Mouse (Mus musculus): ENCODE measurements around the gene 2510009E07Rik. TPM values are rescaled to one million over a fixed set of nuclear protein-coding genes. Genes with fewer than 3 reads are reported as not detected.

2510009E07Rik gene
- total RNA-seq, 2 experiments from 2014 or later: 0.17 to 0.22 TPM

DNA sequence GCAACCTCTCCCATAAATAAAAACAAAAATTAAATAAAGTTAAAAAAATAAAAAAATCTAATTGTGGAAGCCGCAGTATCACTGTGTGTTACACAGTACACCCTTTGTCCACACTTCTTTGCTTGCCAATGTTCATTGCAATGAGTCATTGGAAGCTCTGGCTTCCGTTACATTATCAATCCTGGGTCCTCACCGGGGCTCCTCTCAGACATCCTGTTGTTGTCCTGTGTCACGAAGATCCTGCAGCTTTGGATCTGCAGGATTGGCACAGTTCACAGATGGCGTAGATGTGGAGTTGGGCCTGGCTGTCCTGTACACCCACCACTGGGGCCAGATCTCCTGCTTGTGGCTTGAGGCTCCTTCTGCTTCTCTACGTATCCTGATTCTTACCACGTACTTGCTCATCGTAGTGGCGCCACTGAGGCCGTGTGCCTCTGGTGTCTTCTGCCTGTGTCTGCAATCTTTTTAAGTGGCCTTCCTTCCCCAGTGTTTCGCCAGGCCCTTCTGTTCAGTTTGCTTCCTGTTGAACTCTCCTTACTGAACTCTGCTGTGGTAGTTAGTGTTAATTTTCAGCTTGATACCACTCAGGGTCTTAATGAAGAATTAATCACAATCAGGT is 57.2 kb downstream of the 2510009E07Rik start:
- no peak for ATAC-seq (replicated peaks; ENCODE audit: poor library complexity)

DNA sequence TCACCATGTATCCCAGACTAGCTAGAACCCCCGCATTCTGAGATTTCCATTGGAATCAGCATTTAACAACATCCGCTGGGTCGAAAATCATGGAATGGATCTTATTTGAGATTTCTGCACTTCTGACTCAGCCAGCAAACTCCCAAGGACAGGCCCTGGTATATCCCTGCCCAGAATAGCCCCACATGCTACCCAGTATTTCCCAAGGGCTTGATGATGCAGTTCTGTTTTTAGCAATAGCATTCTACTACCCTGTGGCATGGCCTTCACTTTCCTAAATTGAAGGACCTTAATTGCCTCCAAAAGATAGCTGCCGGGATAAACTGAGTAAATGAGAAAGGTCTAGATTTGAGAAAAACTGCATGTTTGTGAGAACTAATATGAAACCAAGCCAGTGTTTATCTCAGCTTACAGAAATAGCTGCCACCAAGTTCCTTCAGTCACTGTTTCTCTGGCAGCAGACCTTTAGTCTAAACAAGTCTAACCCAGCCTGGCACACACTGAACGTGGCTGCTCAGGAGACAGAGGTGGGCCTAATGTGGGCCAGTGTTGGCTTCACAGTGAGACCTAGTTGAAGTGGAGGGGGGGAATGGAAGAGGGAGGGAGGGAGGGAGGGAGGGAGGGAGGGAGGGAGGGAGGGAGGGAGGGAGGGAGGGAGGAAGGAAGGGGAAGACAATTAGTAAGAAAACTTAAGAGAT is 58.2 kb downstream of the 2510009E07Rik start:
- no peak for ATAC-seq (replicated peaks; ENCODE audit: poor library complexity)

DNA sequence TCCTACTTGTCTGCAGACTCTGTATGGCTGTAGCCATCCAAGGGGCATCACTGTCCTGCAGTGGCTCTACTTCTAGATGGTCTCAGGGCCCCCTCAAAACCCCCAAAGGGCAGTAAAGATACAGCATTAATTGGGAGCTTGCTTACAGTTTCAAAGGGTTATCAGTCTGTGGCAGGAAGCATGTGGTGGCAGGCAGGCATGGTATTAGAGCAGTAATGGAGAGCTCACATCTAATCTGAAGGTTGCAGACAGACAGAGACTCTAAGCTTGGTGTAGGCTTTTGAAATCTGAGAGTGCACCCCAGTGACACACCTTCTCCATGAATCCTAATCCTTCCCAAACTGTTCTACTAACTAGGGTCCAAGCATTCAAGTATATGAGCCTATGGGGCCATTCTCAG is 60.0 kb downstream of the 2510009E07Rik start:
- ATAC-seq (replicated peaks; ENCODE audit: poor library complexity): peak; percentile 92

DNA sequence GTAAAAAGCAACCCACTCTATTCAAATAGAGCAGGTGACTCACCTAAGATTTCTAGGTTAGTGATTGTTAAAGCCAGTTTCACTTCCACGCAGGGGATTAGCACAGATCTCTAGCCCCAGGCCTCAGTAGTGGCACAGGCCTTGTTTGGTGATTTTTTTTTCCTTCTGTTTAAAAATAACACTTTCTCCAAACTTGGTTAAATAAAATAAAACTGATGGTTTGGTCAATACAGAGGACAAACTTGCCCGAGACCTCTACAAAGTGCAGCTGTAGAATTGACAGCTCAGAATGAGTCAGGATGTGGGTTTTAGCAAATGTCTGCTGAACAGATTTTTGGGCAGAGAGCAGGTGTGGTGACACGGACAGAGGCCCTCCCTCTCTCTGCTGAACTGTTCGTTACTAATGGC is 62.6 kb downstream of the 2510009E07Rik start:
- no peak for ATAC-seq (replicated peaks; ENCODE audit: poor library complexity)

DNA sequence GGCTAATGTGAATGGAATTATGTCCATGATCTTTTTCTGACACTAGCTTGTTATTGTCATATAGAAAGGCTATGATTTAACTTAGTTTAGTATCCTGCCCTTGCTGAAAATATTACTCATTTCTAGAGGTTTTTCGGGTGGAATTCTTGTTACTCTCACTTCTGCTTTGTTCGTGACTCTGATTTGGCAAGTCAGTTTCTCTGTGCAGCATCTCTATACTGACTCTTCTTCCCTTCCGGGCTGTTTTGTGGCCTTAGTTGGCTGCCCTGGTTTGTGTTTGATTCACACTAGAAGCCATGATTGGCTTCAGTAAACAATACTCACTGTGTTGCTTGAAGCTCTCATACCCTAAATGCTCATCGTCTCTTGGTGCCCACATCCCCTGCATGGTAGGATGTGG is 63.9 kb downstream of the 2510009E07Rik start:
- peak; percentile 42; the same call in 1 of the 2 replicates for ATAC-seq (replicated peaks; ENCODE audit: poor library complexity)

DNA sequence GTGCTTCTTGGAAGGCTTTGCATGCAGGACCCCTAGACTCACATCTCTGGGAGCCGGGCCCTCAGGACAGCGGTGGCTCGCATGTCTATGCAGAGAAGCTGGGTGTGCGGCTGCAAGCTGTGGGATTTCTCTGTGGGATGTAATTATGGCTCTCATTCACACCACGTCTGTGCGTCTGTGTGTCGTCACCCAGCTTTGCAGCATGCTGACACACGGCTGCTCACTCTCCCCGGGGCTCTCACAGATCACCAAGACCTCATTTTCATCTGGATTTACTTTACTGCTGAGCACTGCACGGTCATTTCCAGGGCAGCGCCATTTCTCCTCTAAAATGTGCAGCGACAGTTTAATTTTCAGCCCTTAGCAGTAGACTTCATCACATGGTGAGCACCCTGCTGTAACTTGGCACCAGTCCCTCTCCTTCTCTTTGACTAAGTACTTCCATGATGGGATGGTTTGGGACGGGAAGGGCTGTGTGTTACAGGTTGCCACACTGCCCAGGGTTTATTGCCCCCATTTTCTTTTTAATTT is 66.3 kb downstream of the 2510009E07Rik start:
- ATAC-seq (replicated peaks; ENCODE audit: poor library complexity): no peak

DNA sequence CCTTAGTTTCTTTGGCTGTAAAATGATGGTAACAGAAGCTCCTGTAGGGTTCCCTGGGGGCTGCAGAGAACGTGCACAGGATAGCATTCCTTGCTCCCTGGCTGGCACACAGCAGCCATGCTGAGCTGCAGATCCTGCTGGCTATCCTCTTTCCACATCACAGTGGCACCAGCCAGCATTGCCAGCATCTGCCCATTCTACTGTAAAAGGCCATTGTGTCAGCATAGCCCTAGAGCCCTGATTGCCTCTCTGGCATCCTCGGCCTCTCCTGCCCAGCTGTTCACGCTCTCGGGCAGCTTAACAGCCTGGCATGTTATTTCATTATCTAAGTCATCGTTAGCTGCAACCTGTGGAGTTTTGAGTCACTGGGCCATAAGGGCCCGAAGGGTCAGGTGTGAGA is 67.2 kb downstream of the 2510009E07Rik start:
- ATAC-seq (replicated peaks; ENCODE audit: poor library complexity): no peak

DNA sequence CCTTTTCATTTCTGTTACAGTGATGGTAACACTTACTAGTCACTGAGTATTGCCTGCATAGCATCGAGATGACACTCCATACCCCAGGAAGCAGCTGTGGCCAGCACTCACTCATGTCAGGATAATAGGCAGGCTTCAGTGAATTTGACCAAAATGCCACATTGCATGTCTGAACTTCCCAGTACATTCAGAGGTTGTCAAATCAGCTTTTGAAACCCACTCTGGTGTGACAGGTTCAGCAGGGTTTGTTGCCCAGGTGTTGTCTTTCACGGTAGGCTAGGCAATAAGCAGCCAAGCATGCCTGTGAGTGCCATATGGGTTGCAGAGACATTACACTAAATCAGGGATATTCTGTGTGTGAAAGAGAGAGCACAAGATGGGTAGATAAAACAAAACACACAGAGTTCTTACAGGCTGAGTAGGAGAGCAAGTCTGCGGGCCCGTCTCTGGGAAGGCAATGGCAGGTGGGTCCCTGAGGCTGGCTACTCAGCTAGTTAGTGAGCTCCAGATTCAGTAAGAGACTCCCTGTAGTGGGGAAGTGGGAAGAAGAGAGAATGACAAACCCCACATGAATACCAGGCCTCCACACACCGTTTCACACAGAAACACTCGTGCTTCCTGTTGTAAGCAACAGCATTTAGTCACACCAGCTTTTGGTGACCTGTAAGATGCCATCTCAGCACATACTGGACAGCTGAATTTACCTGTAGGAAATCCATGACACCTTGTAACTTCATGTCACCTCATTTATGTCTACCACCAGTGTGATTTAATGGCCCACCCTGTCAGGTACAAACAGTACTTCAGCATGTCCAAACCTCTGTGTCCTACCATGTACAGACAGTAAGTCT is 68.5 kb downstream of the 2510009E07Rik start:
- ATAC-seq (replicated peaks; ENCODE audit: poor library complexity): no peak

DNA sequence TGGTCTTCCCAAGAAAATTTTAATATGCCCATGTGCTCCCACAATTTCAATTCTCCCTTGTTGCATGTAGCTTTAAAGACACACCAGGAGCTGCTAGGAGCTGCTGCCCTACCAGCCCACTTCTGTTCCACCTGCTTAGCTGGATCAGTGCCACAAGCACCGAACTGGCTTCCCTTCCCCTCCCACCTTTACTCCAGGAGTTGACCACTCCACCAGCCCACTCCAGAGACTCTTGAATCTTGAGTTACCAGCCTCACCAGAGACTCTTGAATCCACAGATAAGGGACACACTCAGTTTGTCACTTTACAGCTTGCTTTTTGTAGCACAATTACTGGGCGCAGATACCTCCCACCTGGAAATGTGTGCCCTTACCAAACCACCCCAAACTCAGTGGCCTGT is 73.8 kb downstream of the 2510009E07Rik start:
- ATAC-seq (replicated peaks; ENCODE audit: poor library complexity): no peak

DNA sequence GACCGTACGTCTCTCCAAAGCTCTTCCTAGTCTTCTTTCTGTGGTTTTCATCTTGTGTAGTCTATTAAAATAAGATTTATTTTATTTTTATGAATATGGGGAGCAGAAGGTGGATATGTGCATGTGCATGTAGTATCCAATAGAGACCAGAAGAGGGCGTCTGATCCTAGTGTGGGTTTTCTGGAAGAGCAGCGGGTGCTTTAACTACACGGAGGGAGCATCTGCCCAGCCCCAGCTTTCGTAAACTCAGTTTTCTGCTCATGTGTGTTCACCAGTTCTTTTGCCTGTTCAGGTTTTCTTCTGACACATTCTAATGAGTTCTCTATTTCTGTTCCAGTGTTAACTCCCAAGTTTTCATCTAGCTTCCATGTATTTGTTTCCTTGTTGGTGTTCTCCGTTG is 78.7 kb downstream of the 2510009E07Rik start:
- peak; percentile 84 for ATAC-seq (replicated peaks; ENCODE audit: poor library complexity)

DNA sequence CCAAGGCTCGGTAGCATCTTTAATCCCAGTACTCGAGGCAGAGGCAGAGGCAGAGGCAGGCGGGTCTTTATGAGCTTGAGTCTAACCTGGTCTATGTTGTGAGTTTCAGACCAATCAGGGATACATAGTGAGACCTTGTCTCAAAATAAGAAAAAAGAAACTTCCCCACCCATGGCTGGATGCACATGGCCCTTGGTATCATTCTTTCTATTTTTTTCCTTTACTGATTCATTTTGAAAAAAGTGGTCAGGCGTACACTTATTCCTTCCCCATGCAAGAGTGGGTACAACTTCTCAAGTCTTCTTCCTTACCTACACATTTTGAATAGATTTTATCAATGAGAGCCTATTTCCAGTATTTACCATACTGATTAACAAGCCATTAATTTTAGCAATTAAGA is 84.0 kb downstream of the 2510009E07Rik start:
- ATAC-seq (replicated peaks; ENCODE audit: poor library complexity): no peak

DNA sequence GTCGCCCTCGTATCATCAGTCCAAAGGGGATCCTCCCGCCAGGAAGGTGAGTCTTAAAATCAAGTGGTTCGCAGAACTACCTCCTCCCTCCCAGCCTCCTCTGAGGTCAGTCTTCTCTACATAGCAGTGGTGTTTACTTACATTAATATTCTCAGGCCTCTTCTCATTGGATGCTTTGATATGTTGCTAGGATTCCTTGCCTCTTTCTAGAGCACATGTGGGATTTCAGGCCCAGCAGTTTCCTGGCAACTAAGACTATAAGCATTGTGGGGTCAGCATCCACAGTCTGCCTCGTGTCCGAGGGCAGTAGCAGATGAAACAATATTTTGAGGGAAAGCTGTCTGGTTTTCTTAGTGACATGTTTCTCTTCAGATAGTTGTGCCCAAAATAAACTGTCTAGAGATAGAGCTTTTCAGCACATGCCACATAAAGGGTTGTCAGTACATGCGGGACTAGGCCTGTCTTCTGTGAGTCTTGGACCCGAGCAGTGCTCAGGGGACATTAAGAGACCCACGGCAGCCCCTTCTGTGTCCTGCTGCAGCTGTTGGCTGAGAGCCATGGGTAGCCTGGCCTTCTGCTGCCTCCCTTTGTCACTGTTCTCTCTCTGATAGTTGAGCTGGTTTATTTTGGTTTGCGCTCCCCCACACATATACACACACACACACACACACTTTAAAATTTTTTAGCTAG is 86.1 kb downstream of the 2510009E07Rik start:
- ATAC-seq (replicated peaks; ENCODE audit: poor library complexity): no peak

DNA sequence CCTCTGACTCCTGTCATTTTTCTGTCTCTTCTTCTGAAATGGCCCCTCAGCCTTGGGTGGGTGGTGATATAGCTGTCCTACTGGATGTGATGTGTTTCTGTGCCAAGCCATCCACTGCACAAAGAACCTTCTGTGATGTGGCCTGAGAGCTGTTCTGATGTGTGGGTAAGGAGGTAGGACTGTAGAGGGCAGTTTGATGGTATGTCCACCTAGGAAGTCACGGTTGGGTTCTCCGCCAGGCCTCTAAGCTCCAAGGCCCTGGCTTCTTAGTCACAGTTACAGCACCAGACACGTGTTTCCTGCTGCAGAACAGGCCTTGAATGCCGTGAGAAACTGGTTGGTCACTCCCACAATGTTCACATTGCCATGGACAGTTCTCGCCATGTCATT is 86.8 kb downstream of the 2510009E07Rik start:
- ATAC-seq (replicated peaks; ENCODE audit: poor library complexity): no peak

DNA sequence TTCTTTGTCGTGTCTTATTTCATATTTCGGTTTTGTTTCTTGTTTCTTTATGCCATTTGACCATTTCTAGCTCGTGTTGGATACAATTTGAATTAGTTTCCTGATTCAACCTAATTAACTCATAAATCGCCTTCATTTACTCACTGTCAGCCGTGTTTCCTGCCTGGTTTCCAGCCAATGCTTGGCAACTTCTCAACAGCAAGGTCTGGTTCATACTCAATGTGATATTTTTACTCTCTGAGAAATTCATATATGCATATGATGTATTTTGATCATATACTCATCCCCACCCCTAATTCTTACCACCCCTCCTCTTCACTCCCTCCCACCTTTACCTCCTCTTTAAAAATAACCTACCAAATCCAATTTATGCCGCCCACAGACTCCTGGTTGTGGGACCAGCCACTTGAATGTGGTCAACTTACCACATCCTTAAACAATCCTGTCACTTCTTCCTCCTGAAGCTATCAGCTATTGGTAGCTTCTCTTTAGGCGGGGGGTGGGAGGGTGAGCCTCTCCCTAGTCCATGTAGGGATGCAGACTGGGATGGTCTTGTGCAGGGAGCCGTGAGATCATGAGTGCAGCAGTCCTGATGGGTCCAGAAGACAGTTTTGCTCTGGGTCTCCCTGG is 87.3 kb downstream of the 2510009E07Rik start:
- peak; percentile 54 for ATAC-seq (replicated peaks; ENCODE audit: poor library complexity)

DNA sequence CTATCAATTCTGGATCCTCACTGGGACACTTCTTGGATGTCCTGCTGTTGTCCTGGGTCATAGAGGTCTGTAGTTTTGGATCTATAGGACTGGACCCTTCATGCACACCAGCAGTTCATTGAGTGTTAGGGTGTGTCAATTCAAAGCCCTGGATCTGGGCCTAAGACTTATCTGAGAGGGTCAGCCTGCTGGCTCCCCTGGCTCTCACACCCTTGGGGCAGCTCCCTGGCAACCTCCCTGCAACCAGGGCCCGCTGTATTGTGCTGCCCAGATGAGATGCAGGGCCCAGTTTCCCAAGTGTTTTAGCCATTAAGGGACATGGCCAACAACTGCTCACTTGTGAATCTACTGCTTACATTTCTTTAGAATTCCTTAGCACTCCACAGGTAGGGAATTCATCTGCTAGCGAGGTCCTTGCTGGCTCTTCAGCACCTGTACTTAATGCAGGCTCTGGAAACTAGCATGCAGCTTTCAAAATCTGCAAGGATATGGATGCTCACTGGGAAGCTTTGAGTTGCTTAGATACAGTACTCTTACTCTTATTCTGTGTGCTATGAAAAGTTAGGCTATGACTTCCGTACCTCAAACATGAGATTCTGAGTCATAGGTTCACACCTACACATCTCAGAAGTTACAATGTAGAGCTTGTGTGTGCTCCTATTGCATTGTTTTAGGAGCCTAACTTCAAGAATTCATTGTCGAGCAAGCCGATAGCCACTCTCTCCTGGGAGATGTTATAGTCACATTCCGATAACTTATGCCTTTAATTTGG is 88.0 kb downstream of the 2510009E07Rik start:
- ATAC-seq (replicated peaks; ENCODE audit: poor library complexity): peak; percentile 58

DNA sequence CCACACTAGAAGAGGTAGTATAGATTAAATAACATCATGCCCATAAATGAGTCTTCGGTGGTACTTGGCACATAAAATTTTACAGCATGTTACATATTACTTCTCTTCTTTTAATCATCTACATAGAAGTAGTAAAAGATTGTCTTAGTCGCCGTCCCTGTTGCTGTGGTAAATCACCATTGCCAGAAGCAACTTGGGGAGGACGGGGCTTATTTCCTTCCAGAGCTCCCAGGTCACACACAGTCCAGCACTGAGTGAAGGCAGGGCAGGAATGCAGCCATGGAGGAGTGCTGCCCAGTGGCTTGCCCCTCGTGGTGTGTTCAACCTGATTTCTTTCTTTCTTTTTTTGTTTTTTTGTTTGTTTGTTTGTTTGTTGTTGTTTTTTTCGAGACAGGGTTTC is 90.1 kb downstream of the 2510009E07Rik start:
- ATAC-seq (replicated peaks; ENCODE audit: poor library complexity): no peak
